Mouse (Mus musculus) neural tube, embryonic 14.5 days (tissue): ENCODE measurements around the gene Actr2. TPM values are rescaled to one million over a fixed set of nuclear protein-coding genes. Genes with fewer than 3 reads are reported as not detected.

ENCODE experiments used
- ATAC-seq: fragments of 200-750 bp; cut with Nextera tagmentation; 2 replicates; pipeline ENCODE4 v1.8.0; 2017; ENCODE audit warnings: low read depth, mild to moderate bottlenecking, moderate TSS enrichment, moderate library complexity
- H3K27ac ChIP-seq: fragments of 300-500 bp; sonication (generic); 2 replicates; pipeline ENCODE4 v1.5.1; 2014; ENCODE audit warnings: low read depth, mild to moderate bottlenecking, control low read depth, low read length, moderate library complexity, mixed read lengths
- H3K27me3 ChIP-seq: fragments of 300-500 bp; sonication (generic); 2 replicates; pipeline ENCODE4 v1.6.1; 2014; ENCODE audit warnings: low read length; ENCODE audit not compliant: control insufficient read depth, insufficient read depth
- H3K36me3 ChIP-seq: fragments of 300-500 bp; sonication (generic); 2 replicates; pipeline ENCODE4 v1.6.1; 2014; ENCODE audit warnings: low read length, mixed read lengths; ENCODE audit not compliant: control insufficient read depth, insufficient read depth
- H3K4me1 ChIP-seq: fragments of 300-500 bp; sonication (generic); 2 replicates; pipeline ENCODE4 v1.6.1; 2014; ENCODE audit warnings: low read length; ENCODE audit not compliant: control insufficient read depth, insufficient read depth
- H3K4me2 ChIP-seq: fragments of 300-500 bp; sonication (generic); 2 replicates; pipeline ENCODE4 v1.6.1; 2014; ENCODE audit warnings: mild to moderate bottlenecking, low read depth, low read length, control low read depth
- H3K4me3 ChIP-seq: fragments of 300-500 bp; sonication (generic); 2 replicates; pipeline ENCODE4 v1.5.1; 2014; ENCODE audit warnings: low read depth, low read length, control low read depth, mixed read lengths
- H3K9ac ChIP-seq: fragments of 300-500 bp; sonication (generic); replicated peaks from 2 replicates; pipeline ENCODE4 v1.6.1; 2014; ENCODE audit warnings: low read depth, mild to moderate bottlenecking, control low read depth, low read length, mixed read lengths
- H3K9me3 ChIP-seq: fragments of 300-500 bp; sonication (generic); 2 replicates; pipeline ENCODE4 v1.6.1; 2016; ENCODE audit warnings: low read length; ENCODE audit not compliant: control insufficient read depth
- WGBS: fragments of 180-500 bp; shearing (Covaris S2); extraction: QIAGEN DNeasy Blood & Tissue Kit; methylation state at CpG from one replicate; pipeline ENCODE4 v1.1.7; 2014; 5-methylcytosine and 5-hydroxymethylcytosine counted together
- polyA plus RNA-seq: library from polyadenylated mRNA; unstranded; fragments of >200 nt; fragmentation: Nextera tagmentation; extraction: Ambion mirVana; gene quantifications from 2 replicates; pipeline ENCODE4 v1.2.1, GENCODE M21; 2014

Actr2 gene
- polyA plus RNA-seq, 1 experiment from 2014 or later = 97.7 TPM

- no peak for ATAC-seq
- H3K36me3 ChIP-seq = no peaks in the 10 kb centered on the region
- WGBS = 44% methylated on average over 4 of the region's 4 CpGs
Measured at GRCm38 (mm10) chr11:20043256-20043655, 69.5 kb downstream of the Actr2 start.

GRCm38 (mm10) chr11:20042106-20042505, 70.6 kb downstream of the Actr2 start:
- Histone ChIP-seq H3K9me3 (no peaks in the 10 kb centered on the region), H3K36me3 (no peaks in the 10 kb centered on the region), H3K27me3 (no peaks in the 10 kb centered on the region), H3K4me1 (0 out of 2 replicates have a peak, but pooled peaks cover 3% of the 10 kb centered on the region), H3K9ac (no peak overlapping the region), H3K4me3 (no peak overlapping the region), H3K27ac (no peak overlapping the region), H3K4me2 (no peak overlapping the region)
- WGBS = 67% methylated on average over 4 of the region's 4 CpGs
- ATAC-seq = no peak

More at GRCm38 (mm10) chr11:20043256-20043655, 69.5 kb downstream of the Actr2 start:
- 0 out of 2 replicates have a peak, but pooled peaks cover 3% of the 10 kb centered on the region for H3K4me1 ChIP-seq
- H3K4me3 ChIP-seq = no peak overlapping the region
- H3K9me3 ChIP-seq = no peaks in the 10 kb centered on the region
- no peaks in the 10 kb centered on the region for H3K27me3 ChIP-seq
- no peak overlapping the region for H3K9ac ChIP-seq
- no peak overlapping the region for H3K4me2 ChIP-seq
- H3K27ac ChIP-seq = no peak overlapping the region

GRCm38 (mm10) chr11:20041164-20041920, 71.4 kb downstream of the Actr2 start:
- WGBS = 8% methylated on average over 6 of the region's 6 CpGs
- Histone ChIP-seq H3K9ac (no peak overlapping the region), H3K4me2 (no peak overlapping the region), H3K27me3 (no peaks in the 10 kb centered on the region), H3K36me3 (no peaks in the 10 kb centered on the region), H3K4me3 (no peak overlapping the region), H3K9me3 (no peaks in the 10 kb centered on the region), H3K4me1 (0 out of 2 replicates have a peak, but pooled peaks cover 3% of the 10 kb centered on the region), H3K27ac (no peak overlapping the region)
- no peak for ATAC-seq

GRCm38 (mm10) chr11:20038723-20039122, 74.0 kb downstream of the Actr2 start:
- Histone ChIP-seq H3K9ac (no peak overlapping the region), H3K4me1 (0 out of 2 replicates have a peak, but pooled peaks cover 3% of the 10 kb centered on the region), H3K27ac (peak overlapping the region; percentile 57; the same call in 1 of the 2 replicates), H3K4me3 (no peak overlapping the region), H3K36me3 (no peaks in the 10 kb centered on the region), H3K4me2 (no peak overlapping the region; the same call in 1 of the 2 replicates), H3K27me3 (no peaks in the 10 kb centered on the region), H3K9me3 (no peaks in the 10 kb centered on the region)
- peak; percentile 80 for ATAC-seq
- WGBS = 14% methylated on average over 8 of the region's 8 CpGs

GRCm38 (mm10) chr11:20037739-20038138, 75.0 kb downstream of the Actr2 start:
- Histone ChIP-seq H3K4me1 (0 out of 2 replicates have a peak, but pooled peaks cover 3% of the 10 kb centered on the region), H3K9ac (no peak overlapping the region), H3K9me3 (no peaks in the 10 kb centered on the region), H3K4me2 (no peak overlapping the region), H3K27me3 (no peaks in the 10 kb centered on the region), H3K27ac (no peak overlapping the region), H3K4me3 (no peak overlapping the region), H3K36me3 (no peaks in the 10 kb centered on the region)
- peak; percentile 7; the same call in 1 of the 2 replicates for ATAC-seq
- WGBS = 87% methylated on average over 4 of the region's 4 CpGs

- H3K27me3 ChIP-seq = no peaks in the 10 kb centered on the region
- 53% methylated on average over 7 of the region's 7 CpGs for WGBS
- no peak overlapping the region for H3K27ac ChIP-seq
- H3K4me3 ChIP-seq = no peak overlapping the region
- H3K4me1 ChIP-seq = no peaks in the 10 kb centered on the region
- H3K36me3 ChIP-seq = no peaks in the 10 kb centered on the region
- ATAC-seq = no peak
- no peaks in the 10 kb centered on the region for H3K9me3 ChIP-seq
- no peak overlapping the region for H3K9ac ChIP-seq
- H3K4me2 ChIP-seq = no peak overlapping the region
Measured at GRCm38 (mm10) chr11:20035972-20036371, 76.7 kb downstream of the Actr2 start.

GRCm38 (mm10) chr11:20035343-20035928, 77.3 kb downstream of the Actr2 start:
- H3K4me2 ChIP-seq = no peak overlapping the region
- H3K4me1 ChIP-seq = no peaks in the 10 kb centered on the region
- H3K27ac ChIP-seq = no peak overlapping the region
- no peak for ATAC-seq
- no peaks in the 10 kb centered on the region for H3K9me3 ChIP-seq
- H3K36me3 ChIP-seq = no peaks in the 10 kb centered on the region
- no peaks in the 10 kb centered on the region for H3K27me3 ChIP-seq
- no peak overlapping the region for H3K4me3 ChIP-seq
- H3K9ac ChIP-seq = no peak overlapping the region
- WGBS = 67% methylated on average over 11 of the region's 11 CpGs

- 60% methylated on average over 14 of the region's 14 CpGs for WGBS
- no peak for ATAC-seq
- no peaks in the 10 kb centered on the region for H3K36me3 ChIP-seq
- H3K9ac ChIP-seq = no peak overlapping the region
- H3K9me3 ChIP-seq = no peaks in the 10 kb centered on the region
- no peaks in the 10 kb centered on the region for H3K27me3 ChIP-seq
- H3K27ac ChIP-seq = no peak overlapping the region
- no peaks in the 10 kb centered on the region for H3K4me1 ChIP-seq
- no peak overlapping the region for H3K4me3 ChIP-seq
- H3K4me2 ChIP-seq = no peak overlapping the region
Measured at GRCm38 (mm10) chr11:20034337-20034947, 78.3 kb downstream of the Actr2 start.
